Mouse (Mus musculus): ENCODE data around the gene Zbtb32. TPM values are rescaled to one million over a fixed set of nuclear protein-coding genes. Genes with fewer than 3 reads are reported as not detected.
A peak's percentile ranks its signal among the peaks of the same experiment; 100 is the strongest.

Gene Zbtb32
- total and polyA plus RNA-seq, 3 experiments: 20.1 to 32.8 TPM; not detected in 1

- TF ChIP-seq TCF12 (IDR thresholded peaks at IDR 0.05; ENCODE audit: low read depth, low read length) (peak; percentile 45; the same call in 1 of the 2 replicates), POLR2AphosphoS5 (IDR thresholded peaks at IDR 0.05; ENCODE audit: borderline replicate concordance, low read depth, low read length) (no peak), ZMIZ1 (IDR thresholded peaks at IDR 0.05; ENCODE audit: low read depth, low read length) (no peak)
These were observed 9.9 kb downstream of the Zbtb32 start, which contains the start of gene Kmt2b (continued) for GRCm38 (mm10) chr7:30588676-30589434.

- Histone ChIP-seq H3K79me2 (ENCODE audit: control insufficient read depth, insufficient read depth, low read length, poor library complexity) (peaks cover 36% of the 10 kb centered on the region), H3K4me1 (ENCODE audit: control insufficient read depth in 1 of 2, insufficient read depth in 2 of 2, low read length in 2 of 2) (peaks cover 4 to 25% of the 10 kb centered on the region in 2 experiments; a peak in 3 of 4 replicates), H3K9me3 (replicated peaks; ENCODE audit: insufficient read depth, low read length) (no peaks in the 10 kb centered on the region), H3K36me3 (ENCODE audit: control insufficient read depth in 1 of 2, insufficient read depth in 2 of 2, low read length in 2 of 2) (peaks cover 4 to 10% of the 10 kb centered on the region in 2 experiments; a peak in 2 of 4 replicates), H3K27ac (ENCODE audit: control insufficient read depth, low read depth, low read length) (peak overlapping the region; percentile 50), H3K4me3 (ENCODE audit: control insufficient read depth in 1 of 2, insufficient read depth in 1 of 2, low read depth in 2 of 2, low read length in 2 of 2) (peak overlapping the region; percentile 83 to 99), H3K9ac (ENCODE audit: control insufficient read depth, low read depth, low read length, poor library complexity, severe bottlenecking) (peak overlapping the region; percentile 93), H3K27me3 (ENCODE audit: control insufficient read depth in 1 of 2, insufficient read depth in 2 of 2, low read length in 2 of 2) (no peaks in the 10 kb centered on the region)
- TF ChIP-seq MAFK (IDR thresholded peaks at IDR 0.05; ENCODE audit: borderline replicate concordance, low read depth, low read length) (no peak), ZMIZ1 (IDR thresholded peaks at IDR 0.05; ENCODE audit: low read depth, low read length) (no peak), USF2 (IDR thresholded peaks at IDR 0.05; ENCODE audit: borderline replicate concordance in 1 of 2, insufficient read depth in 1 of 2, low read depth in 1 of 2, low read length in 2 of 2) (no peak), CHD1 (IDR thresholded peaks at IDR 0.05; ENCODE audit: low read depth, low read length) (no peak), UBTF (IDR thresholded peaks at IDR 0.05; ENCODE audit: borderline replicate concordance, insufficient read depth, low read depth, low read length) (peak; percentile 83; the same call in 1 of the 2 replicates), SIN3A (IDR thresholded peaks at IDR 0.05; ENCODE audit: low read length) (peak; percentile 61), POLR2A (IDR thresholded peaks at IDR 0.05; ENCODE audit: control insufficient read depth in 1 of 2, insufficient read depth in 1 of 2, low read depth in 1 of 2, low read length in 2 of 2, poor library complexity in 1 of 2) (peak in 1 of 2 experiments; percentile 79; a peak in 2 of 4 replicates), TBP (IDR thresholded peaks at IDR 0.05; ENCODE audit: low read depth, low read length) (no peak), POLR2AphosphoS2 (IDR thresholded peaks at IDR 0.05; ENCODE audit: low read length) (no peak)
- DNase-seq (ENCODE audit: low read depth, low spot score): peak; percentile 57
These were observed 10.7 kb downstream of the Zbtb32 start for GRCm38 (mm10) chr7:30587842-30588667.

GRCm38 (mm10) chr7:30586455-30587020 is 12.2 kb downstream of the Zbtb32 start:
- no peak for DNase-seq (ENCODE audit: low read depth, low spot score)
- peaks cover 3 to 12% of the 10 kb centered on the region in 2 experiments; a peak in 3 of 4 replicates for H3K4me1 ChIP-seq (ENCODE audit: control insufficient read depth in 1 of 2, insufficient read depth in 2 of 2, low read length in 2 of 2)
- H3K27me3 ChIP-seq (ENCODE audit: control insufficient read depth in 1 of 2, insufficient read depth in 2 of 2, low read length in 2 of 2): no peaks in the 10 kb centered on the region
- no peak overlapping the region for H3K4me3 ChIP-seq (ENCODE audit: control insufficient read depth in 1 of 2, insufficient read depth in 1 of 2, low read depth in 2 of 2, low read length in 2 of 2)
- TF ChIP-seq BHLHE40 (IDR thresholded peaks at IDR 0.05; ENCODE audit: borderline replicate concordance, low read depth, low read length) (no peak), MEF2A (IDR thresholded peaks at IDR 0.05; ENCODE audit: extremely low read depth, insufficient replicate concordance, low read depth, low read length, poor library complexity, severe bottlenecking) (no peak), SMC3 (IDR thresholded peaks at IDR 0.05; ENCODE audit: low read depth, low read length) (no peak), ZC3H11A (IDR thresholded peaks at IDR 0.05; ENCODE audit: low read depth, low read length) (no peak), HCFC1 (IDR thresholded peaks at IDR 0.05; ENCODE audit: low read depth, low read length) (no peak), USF2 (IDR thresholded peaks at IDR 0.05; ENCODE audit: borderline replicate concordance in 1 of 2, insufficient read depth in 1 of 2, low read depth in 1 of 2, low read length in 2 of 2) (no peak), CTCF (IDR thresholded peaks at IDR 0.05 in 2 of 3, conservative IDR thresholded peaks at IDR 0.05 in 1 of 3; ENCODE audit: control insufficient read depth in 1 of 3, insufficient read depth in 1 of 3, low read depth in 2 of 3, low read length in 3 of 3, poor library complexity in 1 of 3, severe bottlenecking in 1 of 3) (no peak), CHD2 (IDR thresholded peaks at IDR 0.05; ENCODE audit: low read length) (no peak), MAZ (IDR thresholded peaks at IDR 0.05; ENCODE audit: low read depth, low read length) (no peak), GATA1 (IDR thresholded peaks at IDR 0.05; ENCODE audit: low read depth, low read length) (no peak), POLR2AphosphoS5 (IDR thresholded peaks at IDR 0.05; ENCODE audit: borderline replicate concordance, low read depth, low read length) (no peak), MYC (IDR thresholded peaks at IDR 0.05; ENCODE audit: low read depth, low read length) (no peak), ETS1 (IDR thresholded peaks at IDR 0.05; ENCODE audit: low read depth, low read length) (no peak), TBP (IDR thresholded peaks at IDR 0.05; ENCODE audit: low read depth, low read length) (no peak)
- H3K9ac ChIP-seq (ENCODE audit: control insufficient read depth, low read depth, low read length, poor library complexity, severe bottlenecking): no peak overlapping the region
- peaks cover 36% of the 10 kb centered on the region for H3K79me2 ChIP-seq (ENCODE audit: control insufficient read depth, insufficient read depth, low read length, poor library complexity)
- no peaks in the 10 kb centered on the region for H3K9me3 ChIP-seq (replicated peaks; ENCODE audit: insufficient read depth, low read length)
- H3K27ac ChIP-seq (ENCODE audit: control insufficient read depth, low read depth, low read length): no peak overlapping the region
- peaks cover 7 to 9% of the 10 kb centered on the region in 2 experiments; a peak in 2 of 4 replicates for H3K36me3 ChIP-seq (ENCODE audit: control insufficient read depth in 1 of 2, insufficient read depth in 2 of 2, low read length in 2 of 2)
